Mouse (Mus musculus): Measurements from ENCODE around the gene Cradd.

Cradd gene

GRCm38 (mm10) chr10:95244961-95245679 is 78.8 kb downstream of the Cradd start:
- no peak for DNase-seq (ENCODE audit: low read depth, low spot score)

- DNase-seq (ENCODE audit: low read depth, low spot score): no peak
These were observed 84.5 kb downstream of the Cradd start for GRCm38 (mm10) chr10:95239196-95240069.

DNA sequence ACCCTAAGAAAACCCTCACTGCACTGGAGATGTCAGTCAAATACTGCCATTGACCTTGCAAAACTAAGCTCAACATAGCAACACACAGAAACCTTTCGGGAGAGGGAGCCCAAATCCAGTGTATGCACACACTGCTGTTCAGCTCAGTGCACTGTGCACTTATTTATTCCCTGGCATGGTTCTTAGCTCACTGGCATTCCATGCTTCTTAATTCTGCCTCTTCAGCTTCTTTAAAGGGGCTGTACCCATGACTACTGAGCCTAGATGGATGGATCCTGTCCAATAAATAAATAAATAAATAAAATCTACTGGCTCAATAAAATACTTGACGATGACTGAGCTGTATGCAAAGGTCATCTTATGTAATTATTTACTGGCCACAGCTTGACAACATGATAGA is 85.3 kb downstream of the Cradd start:
- DNase-seq (ENCODE audit: low read depth, low spot score): no peak

DNA sequence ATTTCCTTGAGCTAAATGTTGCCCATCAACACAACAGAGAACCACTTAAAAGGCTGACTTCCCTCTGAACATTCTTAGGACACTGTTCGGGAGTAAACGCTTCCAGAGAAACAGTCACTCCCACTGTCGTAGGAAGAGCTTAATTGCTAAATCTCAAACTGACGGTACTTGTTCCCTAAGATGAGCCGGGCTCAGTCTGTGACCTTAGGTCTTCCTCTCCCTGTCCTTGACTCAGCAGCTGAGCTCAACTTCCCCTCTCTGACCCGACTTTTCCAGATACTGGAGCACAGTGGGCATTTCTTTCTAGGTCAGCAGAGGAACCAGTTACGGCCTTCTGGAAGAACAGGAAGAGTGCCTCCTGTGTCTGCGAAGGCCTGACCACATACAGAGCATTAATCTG is 87.7 kb downstream of the Cradd start:
- DNase-seq (ENCODE audit: low read depth, low spot score): no peak

- no peak for DNase-seq (ENCODE audit: low read depth, low spot score)
These were observed 89.3 kb downstream of the Cradd start for GRCm38 (mm10) chr10:95234661-95235060.

- no peak for DNase-seq (ENCODE audit: low read depth, low spot score)
These were observed 90.9 kb downstream of the Cradd start for GRCm38 (mm10) chr10:95233044-95233443.

GRCm38 (mm10) chr10:95232554-95232953 is 91.4 kb downstream of the Cradd start:
- no peak for DNase-seq (ENCODE audit: low read depth, low spot score)

- DNase-seq (ENCODE audit: low read depth, low spot score): no peak
These were observed 95.7 kb downstream of the Cradd start for GRCm38 (mm10) chr10:95228192-95228591.

DNA sequence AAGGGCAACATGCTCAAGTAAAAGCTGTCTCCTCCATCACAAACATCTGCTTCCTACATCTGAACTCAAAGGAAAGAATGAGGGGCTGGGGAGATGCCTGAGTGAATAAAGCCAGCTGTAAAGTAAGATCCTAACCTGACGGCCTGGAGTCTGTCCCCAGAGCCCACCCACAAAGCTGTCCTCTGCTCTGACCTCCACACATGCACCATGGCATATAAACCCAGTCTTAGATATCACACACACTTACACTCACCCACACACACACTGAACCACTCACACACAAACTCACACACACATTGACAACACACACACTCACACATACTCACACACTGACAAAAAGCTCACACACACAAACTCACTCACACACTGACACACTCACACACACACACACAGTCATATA is 96.3 kb downstream of the Cradd start:
- peak; percentile 54 for DNase-seq (ENCODE audit: low read depth, low spot score)

DNA sequence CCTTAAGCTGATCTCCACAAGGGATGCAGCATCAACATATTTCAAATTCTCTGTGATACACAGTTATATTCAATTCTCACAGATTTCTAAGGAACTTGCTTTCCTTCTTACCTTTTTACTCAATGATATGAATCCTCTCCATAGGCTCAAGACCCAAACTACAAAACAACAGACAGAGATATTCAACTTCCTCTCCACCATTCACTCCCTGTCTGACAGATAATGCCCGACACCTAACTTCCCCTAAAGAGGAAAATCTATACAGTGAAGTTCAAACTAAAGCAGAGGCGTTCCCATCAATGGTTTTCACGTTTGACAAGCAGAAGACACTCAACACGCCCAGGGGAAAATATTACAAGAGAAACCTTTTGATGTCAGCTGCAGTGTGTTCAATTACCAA is 97.2 kb downstream of the Cradd start:
- no peak for DNase-seq (ENCODE audit: low read depth, low spot score)

- peak; percentile 68 for DNase-seq (ENCODE audit: low read depth, low spot score)
These were observed 98.9 kb downstream of the Cradd start for GRCm38 (mm10) chr10:95225006-95225405.

DNA sequence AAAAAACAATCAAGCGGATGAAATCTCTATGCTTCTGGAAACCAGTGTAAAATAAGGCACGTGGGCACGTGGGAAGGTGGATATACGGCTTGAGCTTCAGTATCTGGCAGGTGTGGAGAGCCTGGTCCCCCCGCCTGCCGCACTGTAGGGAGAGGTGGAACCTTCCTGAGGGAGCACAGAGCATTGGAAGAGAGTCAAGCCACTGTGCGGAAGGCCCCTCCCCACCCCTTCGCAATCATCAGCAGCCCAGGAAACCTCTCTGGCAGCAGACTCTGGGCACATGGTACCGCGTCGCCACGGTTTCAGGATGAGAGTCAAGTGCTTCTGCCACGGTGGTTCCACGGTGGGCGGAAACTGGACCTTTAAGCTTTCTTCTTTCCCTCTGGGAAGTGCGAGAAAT is 100.7 kb downstream of the Cradd start:
- no peak for DNase-seq (ENCODE audit: low read depth, low spot score)

DNA sequence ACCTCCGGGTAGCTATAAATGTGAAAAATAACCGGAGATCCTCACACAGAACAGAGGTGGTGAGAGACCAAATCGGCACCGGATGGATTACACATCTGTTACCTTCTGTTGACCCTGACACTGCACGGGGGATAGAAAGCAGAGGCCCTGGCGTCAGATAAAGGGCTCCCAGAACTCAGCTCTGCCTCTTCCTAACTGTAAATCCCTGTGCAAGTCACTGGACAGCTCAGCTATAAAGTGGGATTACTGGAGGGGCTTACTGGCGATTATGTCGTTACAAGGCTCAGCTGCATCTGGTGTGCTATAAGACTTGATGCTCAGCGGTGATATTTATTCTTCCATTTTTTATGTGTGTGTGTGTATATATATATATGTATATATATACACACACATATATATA is 102.0 kb downstream of the Cradd start:
- DNase-seq (ENCODE audit: low read depth, low spot score): no peak

GRCm38 (mm10) chr10:95220536-95220935 is 103.4 kb downstream of the Cradd start:
- no peak for DNase-seq (ENCODE audit: low read depth, low spot score)

- DNase-seq (ENCODE audit: low read depth, low spot score): no peak
These were observed 105.3 kb downstream of the Cradd start for GRCm38 (mm10) chr10:95218683-95219060.

DNA sequence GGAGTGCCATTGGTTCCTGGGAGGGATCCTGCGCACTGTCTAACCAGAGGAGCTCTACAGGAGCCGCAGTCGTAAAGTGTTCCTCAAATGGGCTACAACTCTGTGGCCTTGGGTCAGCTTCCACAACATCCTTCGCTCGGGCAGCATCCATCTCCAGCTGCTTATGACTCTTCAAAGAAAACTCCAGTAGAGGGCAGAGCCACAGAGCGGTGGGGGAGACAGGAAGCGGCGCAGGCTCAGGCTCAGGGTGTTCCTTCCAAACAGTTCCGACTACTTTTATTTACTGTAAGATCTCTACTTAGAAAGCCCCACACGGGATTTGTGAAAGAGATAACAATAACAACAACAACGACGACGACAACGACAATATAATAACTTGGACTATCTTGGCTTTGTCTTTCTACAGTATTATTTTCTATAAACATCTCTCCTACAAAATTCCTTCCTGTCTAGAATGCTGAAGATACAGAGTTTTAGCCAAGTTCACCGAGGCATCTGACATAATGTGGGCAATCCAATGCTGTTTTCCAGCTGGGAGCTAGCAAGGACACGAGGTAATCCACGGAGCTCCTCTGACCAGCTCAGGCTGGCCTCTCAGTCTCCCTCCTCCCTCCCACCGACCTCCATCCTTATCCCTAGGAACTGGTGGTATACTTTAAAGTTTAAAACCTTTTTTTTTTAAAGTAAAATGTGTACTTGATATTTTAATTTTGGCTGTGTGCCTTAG is 105.8 kb downstream of the Cradd start:
- DNase-seq (ENCODE audit: low read depth, low spot score): no peak

GRCm38 (mm10) chr10:95215324-95215723 is 108.6 kb downstream of the Cradd start:
- no peak for DNase-seq (ENCODE audit: low read depth, low spot score)

- DNase-seq (ENCODE audit: low read depth, low spot score): no peak
These were observed 110.1 kb downstream of the Cradd start for GRCm38 (mm10) chr10:95213820-95214219.

DNA sequence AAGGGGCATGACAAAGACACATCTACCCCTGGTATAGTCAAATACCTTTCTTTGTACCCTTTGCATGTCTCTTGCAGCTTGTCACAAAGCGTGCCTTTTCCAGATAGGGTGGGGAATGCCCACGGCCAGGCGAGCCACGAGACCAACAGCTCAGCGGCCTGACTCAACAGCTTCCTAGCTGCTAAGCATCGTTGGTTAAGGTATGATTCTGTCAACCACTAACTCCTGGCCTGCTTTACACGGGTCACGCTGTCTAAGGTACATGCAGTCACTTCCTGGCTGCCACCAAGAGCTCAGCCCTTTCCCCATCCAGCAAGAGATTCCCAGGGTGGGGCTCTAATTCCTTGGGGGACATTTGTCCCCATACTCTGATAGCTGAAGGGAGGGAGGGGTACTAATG is 110.6 kb downstream of the Cradd start:
- DNase-seq (ENCODE audit: low read depth, low spot score): no peak

- DNase-seq (ENCODE audit: low read depth, low spot score): no peak
These were observed 112.3 kb downstream of the Cradd start for GRCm38 (mm10) chr10:95211660-95212059.

GRCm38 (mm10) chr10:95210664-95211372 is 113.1 kb downstream of the Cradd start:
- no peak for DNase-seq (ENCODE audit: low read depth, low spot score)

GRCm38 (mm10) chr10:95210167-95210566 is 113.8 kb downstream of the Cradd start:
- no peak for DNase-seq (ENCODE audit: low read depth, low spot score)
